Mouse (Mus musculus): ENCODE measurements around the gene Pgs1. TPM values are rescaled to one million over a fixed set of nuclear protein-coding genes. Genes with fewer than 3 reads are reported as not detected.
A peak's percentile ranks its signal among the peaks of the same experiment; 100 is the strongest.

Gene Pgs1
- total RNA-seq (2014; fragmentation: Nextera tagmentation) (9.7 and 10.0 TPM in 2 replicates), total RNA-seq (2017) (17.6 and 18.8 TPM in 2 replicates), polyA plus RNA-seq (2012) (36.9 and 37.6 TPM in 2 replicates)

- Histone ChIP-seq H3K27me3 (ENCODE audit: insufficient read depth, low read length) (peaks cover 22% of the 10 kb centered on the region), H3K4me1 (ENCODE audit: insufficient read depth, low read depth, low read length) (peaks cover 46% of the 10 kb centered on the region), H3K36me3 (replicated peaks) (peaks cover 12% of the 10 kb centered on the region), H3K4me3 (ENCODE audit: low read depth, low read length) (peak within 1 kb of the TSS; percentile 95), H3K9me3 (replicated peaks) (no peaks in the 10 kb centered on the region)
- DNase-seq (ENCODE audit: low spot score) (peak; percentile 59), ATAC-seq (ENCODE audit: extremely low read depth, insufficient number of reproducible peaks, low FRiP score, poor library complexity, severe bottlenecking) (peak; percentile 47)
- no peak for TF ChIP-seq TAL1 (conservative IDR thresholded peaks at IDR 0.05; ENCODE audit: low read depth, low read length)
- TF ChIP-seq POLR2AphosphoS5 (IDR thresholded peaks at IDR 0.05; ENCODE audit: insufficient replicate concordance, low read depth, low read length): no peak
- TF ChIP-seq CTCF (IDR thresholded peaks at IDR 0.05; ENCODE audit: low read depth, low read length): no peak
- TF ChIP-seq GATA1 (IDR thresholded peaks at IDR 0.05; ENCODE audit: borderline replicate concordance, low read length): no peak
- no peak for TF ChIP-seq GATA2 (IDR thresholded peaks at IDR 0.05; ENCODE audit: borderline replicate concordance, low read depth, low read length)
Measured at GRCm38 (mm10) chr11:117986126-117987031, at the start of gene Pgs1. TSS of gene Pgs1 (plus strand) at chr11:117986292.

- H3K4me1 ChIP-seq (ENCODE audit: insufficient read depth, low read depth, low read length): no peaks in the 10 kb centered on the region
- H3K9me3 ChIP-seq (replicated peaks): no peaks in the 10 kb centered on the region
- no peak for DNase-seq (ENCODE audit: low spot score)
- H3K4me3 ChIP-seq (ENCODE audit: low read depth, low read length): no peak overlapping the region
- no peak for ATAC-seq (ENCODE audit: extremely low read depth, insufficient number of reproducible peaks, low FRiP score, poor library complexity, severe bottlenecking)
- TF ChIP-seq TAL1 (conservative IDR thresholded peaks at IDR 0.05; ENCODE audit: low read depth, low read length): no peak
- TF ChIP-seq GATA2 (IDR thresholded peaks at IDR 0.05; ENCODE audit: borderline replicate concordance, low read depth, low read length): no peak
- TF ChIP-seq CTCF (IDR thresholded peaks at IDR 0.05; ENCODE audit: low read depth, low read length): no peak
- no peak for TF ChIP-seq POLR2AphosphoS5 (IDR thresholded peaks at IDR 0.05; ENCODE audit: insufficient replicate concordance, low read depth, low read length)
- no peak for TF ChIP-seq GATA1 (IDR thresholded peaks at IDR 0.05; ENCODE audit: borderline replicate concordance, low read length)
- H3K27me3 ChIP-seq (ENCODE audit: insufficient read depth, low read length): peaks cover 66% of the 10 kb centered on the region
- no peaks in the 10 kb centered on the region for H3K36me3 ChIP-seq (replicated peaks)
Measured at GRCm38 (mm10) chr11:117939004-117939730, 46.9 kb upstream of the Pgs1 start.

- no peaks in the 10 kb centered on the region for H3K4me1 ChIP-seq (ENCODE audit: insufficient read depth, low read depth, low read length)
- no peaks in the 10 kb centered on the region for H3K9me3 ChIP-seq (replicated peaks)
- TF ChIP-seq TAL1 (conservative IDR thresholded peaks at IDR 0.05; ENCODE audit: low read depth, low read length) (no peak), CTCF (IDR thresholded peaks at IDR 0.05; ENCODE audit: low read depth, low read length) (no peak), GATA1 (IDR thresholded peaks at IDR 0.05; ENCODE audit: borderline replicate concordance, low read length) (no peak), POLR2AphosphoS5 (IDR thresholded peaks at IDR 0.05; ENCODE audit: insufficient replicate concordance, low read depth, low read length) (no peak), GATA2 (IDR thresholded peaks at IDR 0.05; ENCODE audit: borderline replicate concordance, low read depth, low read length) (no peak)
- ATAC-seq (ENCODE audit: extremely low read depth, insufficient number of reproducible peaks, low FRiP score, poor library complexity, severe bottlenecking) (no peak), DNase-seq (ENCODE audit: low spot score) (no peak)
- H3K36me3 ChIP-seq (replicated peaks): no peaks in the 10 kb centered on the region
- H3K4me3 ChIP-seq (ENCODE audit: low read depth, low read length): no peak overlapping the region
- peaks cover 61% of the 10 kb centered on the region for H3K27me3 ChIP-seq (ENCODE audit: insufficient read depth, low read length)
Measured at GRCm38 (mm10) chr11:117939741-117940285, 46.3 kb upstream of the Pgs1 start.

- Histone ChIP-seq H3K9me3 (replicated peaks) (no peaks in the 10 kb centered on the region), H3K27me3 (ENCODE audit: insufficient read depth, low read length) (peaks cover 53% of the 10 kb centered on the region), H3K36me3 (replicated peaks) (no peaks in the 10 kb centered on the region), H3K4me1 (ENCODE audit: insufficient read depth, low read depth, low read length) (no peaks in the 10 kb centered on the region), H3K4me3 (ENCODE audit: low read depth, low read length) (no peak overlapping the region)
- ATAC-seq (ENCODE audit: extremely low read depth, insufficient number of reproducible peaks, low FRiP score, poor library complexity, severe bottlenecking) (no peak), DNase-seq (ENCODE audit: low spot score) (no peak)
- TF ChIP-seq GATA1 (IDR thresholded peaks at IDR 0.05; ENCODE audit: borderline replicate concordance, low read length): no peak
- TF ChIP-seq TAL1 (conservative IDR thresholded peaks at IDR 0.05; ENCODE audit: low read depth, low read length): no peak
- no peak for TF ChIP-seq CTCF (IDR thresholded peaks at IDR 0.05; ENCODE audit: low read depth, low read length)
- TF ChIP-seq POLR2AphosphoS5 (IDR thresholded peaks at IDR 0.05; ENCODE audit: insufficient replicate concordance, low read depth, low read length): no peak
- no peak for TF ChIP-seq GATA2 (IDR thresholded peaks at IDR 0.05; ENCODE audit: borderline replicate concordance, low read depth, low read length)
Measured at GRCm38 (mm10) chr11:117940881-117941280, 45.2 kb upstream of the Pgs1 start.

GRCm38 (mm10) chr11:117941325-117941834, 44.7 kb upstream of the Pgs1 start:
- H3K4me3 ChIP-seq (ENCODE audit: low read depth, low read length): no peak overlapping the region
- no peaks in the 10 kb centered on the region for H3K9me3 ChIP-seq (replicated peaks)
- ATAC-seq (ENCODE audit: extremely low read depth, insufficient number of reproducible peaks, low FRiP score, poor library complexity, severe bottlenecking) (no peak), DNase-seq (ENCODE audit: low spot score) (no peak)
- H3K27me3 ChIP-seq (ENCODE audit: insufficient read depth, low read length): peaks cover 48% of the 10 kb centered on the region
- H3K4me1 ChIP-seq (ENCODE audit: insufficient read depth, low read depth, low read length): no peaks in the 10 kb centered on the region
- TF ChIP-seq POLR2AphosphoS5 (IDR thresholded peaks at IDR 0.05; ENCODE audit: insufficient replicate concordance, low read depth, low read length) (no peak), CTCF (IDR thresholded peaks at IDR 0.05; ENCODE audit: low read depth, low read length) (no peak), TAL1 (conservative IDR thresholded peaks at IDR 0.05; ENCODE audit: low read depth, low read length) (no peak), GATA2 (IDR thresholded peaks at IDR 0.05; ENCODE audit: borderline replicate concordance, low read depth, low read length) (no peak), GATA1 (IDR thresholded peaks at IDR 0.05; ENCODE audit: borderline replicate concordance, low read length) (no peak)
- no peaks in the 10 kb centered on the region for H3K36me3 ChIP-seq (replicated peaks)
